Mouse (Mus musculus) kidney, embryonic 16.5 days (tissue): ENCODE measurements at regions not wholly inside any gene's neighbourhood (a gene's known extent, or its start where the extent isn't known, plus 50 kb on each side); places are given as distances from the start of the nearest gene placed in this dataset.
"Not testable (repeated sequence)": the region's sequence is repeated elsewhere in the genome, so short reads cannot be mapped to it uniquely, and the experiment has no call there.

Experiments
- ATAC-seq: fragments of 200-750 bp; cut with Nextera tagmentation; 2 replicates; pipeline ENCODE4 v1.8.0; 2017; ENCODE audit warnings: moderate TSS enrichment; ENCODE audit not compliant: low FRiP score, low TSS enrichment
- H3K27ac ChIP-seq: fragments of 300-500 bp; sonication (generic); 2 replicates; pipeline ENCODE4 v1.5.1; 2014; ENCODE audit warnings: low read length
- H3K27me3 ChIP-seq: fragments of 300-500 bp; sonication (generic); 2 replicates; pipeline ENCODE4 v1.6.1; 2014; ENCODE audit warnings: low read length, control low read depth, mixed read lengths; ENCODE audit not compliant: insufficient read depth
- H3K36me3 ChIP-seq: fragments of 300-500 bp; sonication (generic); 2 replicates; pipeline ENCODE4 v1.6.1; 2014; ENCODE audit warnings: low read length, control low read depth, mixed read lengths; ENCODE audit not compliant: insufficient read depth
- H3K4me1 ChIP-seq: fragments of 300-500 bp; sonication (generic); 2 replicates; pipeline ENCODE4 v1.6.1; 2014; ENCODE audit warnings: low read length, control low read depth, mixed read lengths; ENCODE audit not compliant: insufficient read depth
- H3K4me2 ChIP-seq: fragments of 300-500 bp; sonication (generic); replicated peaks from 2 replicates; pipeline ENCODE4 v1.6.1; 2014; ENCODE audit warnings: low read depth, low read length
- H3K4me3 ChIP-seq: fragments of 300-500 bp; sonication (generic); 2 replicates; pipeline ENCODE4 v1.5.1; 2014; ENCODE audit warnings: mild to moderate bottlenecking, low read length
- H3K9ac ChIP-seq: fragments of 300-500 bp; sonication (generic); replicated peaks from 2 replicates; pipeline ENCODE4 v1.6.1; 2014; ENCODE audit warnings: low read length
- H3K9me3 ChIP-seq: fragments of 300-500 bp; sonication (generic); 2 replicates; pipeline ENCODE4 v1.6.1; 2016; ENCODE audit warnings: low read length, control low read depth
- WGBS: fragments of 180-500 bp; shearing (Covaris S2); extraction: QIAGEN DNeasy Blood & Tissue Kit; methylation state at CpG from one replicate; pipeline ENCODE4 v1.1.7; 2014; 5-methylcytosine and 5-hydroxymethylcytosine counted together

- Histone ChIP-seq H3K4me2 (no peak overlapping the region), H3K9me3 (no peaks in the 10 kb centered on the region), H3K9ac (no peak overlapping the region), H3K36me3 (no peaks in the 10 kb centered on the region), H3K4me3 (no peak overlapping the region), H3K4me1 (no peaks in the 10 kb centered on the region), H3K27me3 (no peaks in the 10 kb centered on the region), H3K27ac (no peak overlapping the region)
- no peak for ATAC-seq
- 90% methylated on average over 1 of the region's 1 CpGs for WGBS
These were observed 334.0 kb downstream of the Lrig3 start for GRCm38 (mm10) chr10:126299962-126300361.

- H3K4me3 ChIP-seq = no peak overlapping the region
- 64% methylated on average over 6 of the region's 6 CpGs for WGBS
- no peak overlapping the region for H3K9ac ChIP-seq
- H3K36me3 ChIP-seq = no peaks in the 10 kb centered on the region
- H3K4me2 ChIP-seq = no peak overlapping the region
- H3K4me1 ChIP-seq = no peaks in the 10 kb centered on the region
- no peak for ATAC-seq
- H3K27ac ChIP-seq = no peak overlapping the region
- H3K27me3 ChIP-seq = no peaks in the 10 kb centered on the region
- no peaks in the 10 kb centered on the region for H3K9me3 ChIP-seq
These were observed 332.2 kb downstream of the Lrig3 start for GRCm38 (mm10) chr10:126298211-126298610.

DNA sequence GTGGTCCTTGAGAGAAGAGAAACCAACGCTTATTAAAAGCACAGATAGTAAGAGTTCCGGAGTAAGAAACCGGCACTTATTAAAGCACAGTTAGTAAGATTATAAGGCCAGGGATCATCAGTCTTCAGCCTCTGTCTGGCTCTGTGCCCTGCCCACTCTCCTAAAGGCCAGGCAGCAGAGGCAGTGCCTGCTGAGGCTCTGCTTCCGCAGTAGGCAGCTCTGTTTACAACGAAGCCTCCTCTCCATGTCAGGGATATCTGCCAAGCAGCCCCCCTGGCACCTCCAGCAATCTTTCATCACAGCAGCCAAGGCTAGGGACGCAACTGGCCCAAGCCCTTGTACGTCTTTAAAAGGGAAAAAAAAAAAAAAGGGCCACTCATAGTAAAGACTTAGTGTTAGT lies 329.9 kb downstream of the Lrig3 start:
- ATAC-seq = no peak
- Histone ChIP-seq H3K27me3 (no peaks in the 10 kb centered on the region), H3K4me2 (no peak overlapping the region), H3K36me3 (no peaks in the 10 kb centered on the region), H3K4me3 (no peak overlapping the region), H3K9ac (no peak overlapping the region), H3K27ac (no peak overlapping the region), H3K4me1 (no peaks in the 10 kb centered on the region), H3K9me3 (no peaks in the 10 kb centered on the region)
- 84% methylated on average over 7 of the region's 7 CpGs for WGBS

GRCm38 (mm10) chr10:126291765-126292164 lies 325.8 kb downstream of the Lrig3 start:
- Histone ChIP-seq H3K27me3 (no peaks in the 10 kb centered on the region), H3K27ac (no peak overlapping the region), H3K9me3 (no peaks in the 10 kb centered on the region), H3K4me3 (no peak overlapping the region), H3K36me3 (no peaks in the 10 kb centered on the region), H3K4me1 (no peaks in the 10 kb centered on the region), H3K4me2 (no peak overlapping the region), H3K9ac (no peak overlapping the region)
- ATAC-seq = no peak

DNA sequence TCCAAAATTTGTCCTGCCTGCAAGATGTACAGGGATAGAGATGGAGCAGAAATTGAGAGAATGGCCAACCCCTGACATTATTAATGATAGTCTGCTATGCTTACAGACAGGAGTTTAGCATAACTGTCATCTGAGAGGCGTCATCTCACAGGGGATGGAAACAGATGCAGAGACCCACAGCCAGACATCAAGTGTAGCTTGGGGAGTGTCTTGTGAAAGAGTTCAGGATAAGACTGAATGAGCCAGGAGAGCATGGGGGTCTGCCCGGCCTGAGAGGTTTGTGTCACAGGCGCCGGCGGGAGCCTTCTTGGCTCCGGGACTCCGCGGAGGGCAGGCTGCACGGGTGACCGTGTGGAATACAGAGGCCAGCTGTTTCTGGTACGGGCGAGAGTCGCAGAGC lies 319.1 kb downstream of the Lrig3 start:
- H3K4me1 ChIP-seq, H3K9me3 ChIP-seq, H3K27me3 ChIP-seq, ATAC-seq, H3K36me3 ChIP-seq, H3K4me2 ChIP-seq, H3K9ac ChIP-seq, H3K27ac ChIP-seq, H3K4me3 ChIP-seq: not testable (repeated sequence)
- 97% methylated on average over 5 of the region's 13 CpGs for WGBS

GRCm38 (mm10) chr10:126270376-126270775 lies 304.4 kb downstream of the Lrig3 start:
- Histone ChIP-seq H3K4me1 (no peaks in the 10 kb centered on the region), H3K27me3 (no peaks in the 10 kb centered on the region), H3K9ac (no peak overlapping the region), H3K27ac (no peak overlapping the region), H3K36me3 (no peaks in the 10 kb centered on the region), H3K9me3 (peaks cover 6% of the 10 kb centered on the region; the same call in 1 of the 2 replicates), H3K4me3 (no peak overlapping the region), H3K4me2 (no peak overlapping the region)
- WGBS = 89% methylated on average over 12 of the region's 12 CpGs
- no peak for ATAC-seq

DNA sequence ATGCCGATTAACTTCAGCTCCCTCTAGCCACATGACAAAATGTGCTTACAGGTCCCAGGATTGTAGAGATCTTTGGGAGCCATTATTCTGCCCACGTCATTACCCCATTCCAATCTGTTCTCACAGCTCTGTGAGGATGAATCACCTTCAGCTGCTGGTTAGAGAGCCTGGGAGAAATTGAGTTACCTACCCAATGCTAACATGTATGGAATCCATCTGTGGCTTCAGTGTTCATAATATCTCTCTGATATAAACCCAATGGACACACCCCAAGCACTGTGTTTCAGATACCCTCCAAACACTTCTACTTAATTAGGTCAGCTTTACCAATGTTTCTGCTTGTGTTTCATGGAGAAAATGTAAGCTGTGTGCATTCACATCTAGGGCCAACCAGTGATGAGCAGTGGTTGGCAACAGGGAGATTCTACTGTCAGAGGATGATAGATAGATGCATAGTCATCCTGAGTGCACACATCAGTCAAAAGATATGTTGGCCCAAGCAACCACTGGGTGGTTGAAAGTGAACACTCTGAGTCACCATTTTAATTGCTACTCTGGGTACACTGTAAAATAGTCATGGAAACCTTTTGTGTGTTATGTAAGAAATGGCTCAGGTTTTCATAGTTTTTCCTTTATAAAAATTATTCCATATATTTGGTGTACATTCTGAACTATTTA lies 301.5 kb downstream of the Lrig3 start:
- 92% methylated on average over 2 of the region's 2 CpGs for WGBS
- Histone ChIP-seq H3K9ac (no peak overlapping the region), H3K27me3 (no peaks in the 10 kb centered on the region)

GRCm38 (mm10) chr10:126257171-126257570 lies 291.2 kb downstream of the Lrig3 start:
- no peaks in the 10 kb centered on the region for H3K27me3 ChIP-seq
- 74% methylated on average over 8 of the region's 8 CpGs for WGBS
- ATAC-seq = no peak
- H3K36me3 ChIP-seq = no peaks in the 10 kb centered on the region
- H3K4me1 ChIP-seq = no peaks in the 10 kb centered on the region
- no peak overlapping the region for H3K9ac ChIP-seq
- H3K4me2 ChIP-seq = no peak overlapping the region
- no peaks in the 10 kb centered on the region for H3K9me3 ChIP-seq
- no peak overlapping the region for H3K4me3 ChIP-seq
- no peak overlapping the region for H3K27ac ChIP-seq

More for the DNA sequence above, 301.5 kb downstream of the Lrig3 start:
- no peak for ATAC-seq
- Histone ChIP-seq H3K4me2 (no peak overlapping the region), H3K36me3 (no peaks in the 10 kb centered on the region), H3K27ac (no peak overlapping the region), H3K4me3 (no peak overlapping the region), H3K9me3 (peaks cover 6% of the 10 kb centered on the region; the same call in 1 of the 2 replicates), H3K4me1 (no peaks in the 10 kb centered on the region)

- Histone ChIP-seq H3K36me3 (no peaks in the 10 kb centered on the region), H3K27me3 (no peaks in the 10 kb centered on the region), H3K4me1 (no peaks in the 10 kb centered on the region), H3K4me2 (no peak overlapping the region), H3K9ac (no peak overlapping the region), H3K4me3 (no peak overlapping the region), H3K9me3 (no peaks in the 10 kb centered on the region), H3K27ac (no peak overlapping the region)
- ATAC-seq = no peak
- 82% methylated on average over 4 of the region's 4 CpGs for WGBS
These were observed 288.2 kb downstream of the Lrig3 start for GRCm38 (mm10) chr10:126254198-126254597.

DNA sequence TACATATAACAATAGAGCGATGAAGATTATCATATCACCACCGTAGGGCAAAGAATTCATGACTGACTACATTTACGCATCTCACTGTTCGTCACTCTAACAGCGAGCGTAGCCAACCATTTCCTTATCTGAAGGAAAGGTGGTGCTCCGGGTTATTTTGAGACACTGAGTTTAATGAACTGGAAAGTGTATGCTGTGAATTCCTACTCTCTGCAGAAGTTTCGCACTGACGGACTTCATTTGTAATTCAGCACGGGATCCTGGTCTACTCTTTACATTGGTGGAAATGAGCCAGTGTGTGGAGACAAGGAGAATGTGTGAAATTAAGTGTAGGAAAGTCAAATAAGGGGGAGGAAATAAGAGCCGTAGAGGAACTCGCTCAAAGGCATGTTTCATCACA lies 283.2 kb downstream of the Lrig3 start:
- Histone ChIP-seq H3K36me3 (no peaks in the 10 kb centered on the region), H3K9ac (no peak overlapping the region), H3K4me1 (no peaks in the 10 kb centered on the region), H3K27ac (no peak overlapping the region), H3K4me3 (no peak overlapping the region), H3K4me2 (peak overlapping the region; percentile 27; the same call in 1 of the 2 replicates), H3K27me3 (no peaks in the 10 kb centered on the region), H3K9me3 (no peaks in the 10 kb centered on the region)
- WGBS = 46% methylated on average over 12 of the region's 12 CpGs
- ATAC-seq = peak; percentile 76
